Mouse (Mus musculus) heart, adult 2 months (tissue): ENCODE measurements around the gene B4galnt3.

ENCODE experiments used
- CTCF ChIP-seq: fragments of 200-600 bp; IDR thresholded peaks from 2 replicates; pipeline ENCODE4 v1.8.1; 2022; ENCODE audit warnings: antibody characterized with exemption, mild to moderate bottlenecking, moderate library complexity
- EP300 ChIP-seq: fragments of 200-500 bp; IDR thresholded peaks from 2 replicates; pipeline ENCODE4 v1.6.1; 2011; ENCODE audit warnings: low read depth, low read length, control low read depth; ENCODE audit not compliant: insufficient read depth
- POLR2A ChIP-seq: fragments of 200-500 bp; IDR thresholded peaks from 2 replicates; pipeline ENCODE4 v1.6.1; 2011; ENCODE audit warnings: mild to moderate bottlenecking, low read depth, low read length, control low read depth; ENCODE audit not compliant: insufficient read depth

DNA sequence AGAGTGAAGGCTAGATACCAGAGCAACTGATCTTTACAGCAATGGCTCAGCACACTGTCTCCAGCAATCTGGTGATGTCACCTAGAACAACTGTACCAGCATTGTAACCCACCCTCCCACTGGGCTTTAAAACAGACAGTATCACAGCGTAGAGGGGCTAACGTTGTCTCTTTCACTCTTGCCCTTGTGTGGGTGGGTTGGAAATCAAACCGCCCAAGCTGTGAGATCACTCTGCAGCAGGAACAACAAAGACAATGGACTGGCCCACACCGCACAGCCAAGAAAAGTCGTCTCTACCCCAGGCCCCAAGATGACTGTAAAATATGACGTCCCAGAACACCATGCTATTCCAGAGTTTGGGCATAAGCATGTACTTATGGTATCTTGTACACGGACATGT lies 64.6 kb downstream of the B4galnt3 start:
- TF ChIP-seq POLR2A (no peak), CTCF (no peak), EP300 (no peak)
